Mouse (Mus musculus) kidney, adult 2 months (tissue): Measurements from ENCODE around the gene Trex2. TPM values are rescaled to one million over a fixed set of nuclear protein-coding genes. Genes with fewer than 3 reads are reported as not detected.
A peak's percentile ranks its signal among the peaks of the same experiment; 100 is the strongest.

ENCODE experiments used
- DNase-seq: peaks from one replicate; pipeline ENCODE4 v3.0.0; 2021
- H3K27ac ChIP-seq: fragments of 200-500 bp; 2 replicates; pipeline ENCODE4 v1.5.1; 2012; ENCODE audit warnings: low read depth, low read length, control low read depth, inconsistent platforms; ENCODE audit not compliant: insufficient read depth
- H3K27me3 ChIP-seq: fragments of 200-500 bp; replicated peaks from 2 replicates; pipeline ENCODE4 v1.6.1; 2012; ENCODE audit warnings: mild to moderate bottlenecking, moderate library complexity, low read length, inconsistent platforms; ENCODE audit not compliant: control insufficient read depth, insufficient read depth
- H3K36me3 ChIP-seq: fragments of 200-500 bp; 2 replicates; pipeline ENCODE4 v1.6.1; 2012; ENCODE audit warnings: mild to moderate bottlenecking, moderate library complexity, low read length, inconsistent platforms; ENCODE audit not compliant: control insufficient read depth, insufficient read depth
- H3K4me1 ChIP-seq: fragments of 200-500 bp; 2 replicates; pipeline ENCODE4 v1.6.1; 2011; ENCODE audit warnings: low read length; ENCODE audit not compliant: control insufficient read depth, insufficient read depth
- H3K4me3 ChIP-seq: fragments of 200-500 bp; 2 replicates; pipeline ENCODE4 v1.5.1; 2011; ENCODE audit warnings: mild to moderate bottlenecking, low read depth, low read length, control low read depth; ENCODE audit not compliant: insufficient read depth
- CTCF ChIP-seq: fragments of 200-500 bp; conservative IDR thresholded peaks from 2 replicates; pipeline ENCODE4 v1.5.1; 2011; ENCODE audit warnings: low read depth, mild to moderate bottlenecking, control low read depth, low read length, moderate library complexity, mixed read lengths; ENCODE audit not compliant: insufficient read depth, insufficient read length
- POLR2A ChIP-seq: fragments of 200-500 bp; IDR thresholded peaks from one replicate; pipeline ENCODE4 v1.6.1; 2011; ENCODE audit warnings: low read depth, low read length, control low read depth
- WGBS: fragments of 180-500 bp; shearing (Covaris S2); methylation state at CpG from one replicate; pipeline ENCODE4 v1.1.7; 2018; 5-methylcytosine and 5-hydroxymethylcytosine counted together
- polyA plus RNA-seq: library from polyadenylated mRNA; depleted of rRNA; stranded (reverse); fragments of >200 nt; gene quantifications from 2 replicates; pipeline ENCODE4 v1.2.3, GENCODE M21; 2012; rRNA removed

Trex2 gene
- not detected in 2 replicates for polyA plus RNA-seq

DNA sequence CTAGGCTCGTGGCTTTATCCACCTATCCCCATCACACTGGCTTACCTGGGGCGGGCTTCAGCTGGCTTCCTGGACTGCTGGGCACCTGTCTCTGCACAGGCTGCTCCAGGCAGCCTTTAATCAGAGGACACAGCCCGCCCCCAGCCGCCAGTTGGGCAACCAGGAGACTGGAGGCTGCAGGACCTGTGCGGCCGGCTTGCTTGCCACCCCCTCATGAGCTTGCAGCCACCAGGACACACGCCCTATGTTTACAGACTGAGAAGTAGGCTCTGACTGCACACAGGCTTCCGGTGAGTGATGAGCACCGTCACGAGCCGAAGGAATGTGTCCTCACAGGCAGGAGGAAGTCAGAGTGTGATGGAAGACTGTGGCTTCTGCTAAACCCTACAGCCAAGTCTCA, at the start of gene Trex2:
Gene Trex2 (minus strand): TSS at position 93 of the 400 bp plus-strand sequence.
- TF ChIP-seq CTCF: no peak
- TF ChIP-seq POLR2A: no peak
- no peak for DNase-seq
- H3K27ac ChIP-seq: no peak within 1 kb of the TSS
- WGBS: 84% methylated on average over 11 of the region's 11 CpGs
- no peaks in the 10 kb centered on the region for H3K36me3 ChIP-seq
- H3K27me3 ChIP-seq: no peaks in the 10 kb centered on the region
- no peak within 1 kb of the TSS for H3K4me3 ChIP-seq
- no peaks in the 10 kb centered on the region for H3K4me1 ChIP-seq

DNA sequence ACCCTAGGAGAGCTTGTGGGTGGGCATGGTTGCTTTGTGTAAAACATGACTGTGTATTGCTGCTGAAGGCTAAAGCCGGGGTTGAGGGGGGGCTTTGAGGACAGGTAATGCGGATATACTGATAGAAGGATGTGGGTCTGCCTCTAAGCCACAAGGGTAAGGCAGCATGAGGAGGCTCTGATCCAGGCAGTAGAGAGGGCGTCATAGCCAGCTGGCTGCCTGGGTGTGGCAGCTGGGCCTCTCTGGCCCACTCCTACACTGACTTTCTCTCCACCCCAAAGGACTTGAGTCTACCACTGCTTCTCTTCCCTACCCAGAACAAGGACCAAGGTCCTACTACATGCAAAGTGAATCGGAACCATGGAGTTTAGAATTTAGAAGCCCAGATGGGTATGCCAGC, 49.7 kb upstream of the Trex2 start:
- 77% methylated on average over 4 of the region's 4 CpGs for WGBS
- Histone ChIP-seq H3K27ac (no peak overlapping the region), H3K4me1 (no peaks in the 10 kb centered on the region), H3K4me3 (peak overlapping the region; percentile 76; the same call in 1 of the 2 replicates), H3K36me3 (no peaks in the 10 kb centered on the region), H3K27me3 (no peaks in the 10 kb centered on the region)
- no peak for TF ChIP-seq POLR2A
- TF ChIP-seq CTCF: no peak
- DNase-seq: no peak

DNA sequence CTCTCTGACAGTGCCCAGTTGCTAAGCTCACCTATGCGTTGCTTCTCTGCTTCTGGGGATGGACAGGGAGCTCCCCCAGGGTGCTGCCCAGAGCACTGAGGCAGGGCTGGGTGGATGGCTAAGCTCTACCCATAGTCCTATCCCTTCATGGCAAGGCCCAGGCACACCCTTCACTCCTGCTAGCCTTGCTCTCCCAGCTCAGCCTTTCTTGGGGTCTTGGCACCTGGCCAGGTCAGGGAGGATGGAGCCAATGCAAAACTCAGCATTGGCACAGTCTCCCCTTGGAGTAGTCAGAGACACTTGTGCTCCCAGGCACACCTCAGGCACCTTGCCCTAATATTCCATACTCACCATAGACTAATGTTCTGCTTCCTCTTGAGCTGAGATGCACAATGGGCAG, 48.9 kb upstream of the Trex2 start:
- Histone ChIP-seq H3K4me1 (no peaks in the 10 kb centered on the region), H3K27me3 (no peaks in the 10 kb centered on the region), H3K36me3 (no peaks in the 10 kb centered on the region), H3K4me3 (peak overlapping the region; percentile 76), H3K27ac (peak overlapping the region; percentile 78; the same call in 1 of the 2 replicates)
- DNase-seq: peak; percentile 11
- TF ChIP-seq POLR2A (no peak), CTCF (no peak)
- 43% methylated on average over 1 of the region's 1 CpGs for whole genome bisulfite sequencing

DNA sequence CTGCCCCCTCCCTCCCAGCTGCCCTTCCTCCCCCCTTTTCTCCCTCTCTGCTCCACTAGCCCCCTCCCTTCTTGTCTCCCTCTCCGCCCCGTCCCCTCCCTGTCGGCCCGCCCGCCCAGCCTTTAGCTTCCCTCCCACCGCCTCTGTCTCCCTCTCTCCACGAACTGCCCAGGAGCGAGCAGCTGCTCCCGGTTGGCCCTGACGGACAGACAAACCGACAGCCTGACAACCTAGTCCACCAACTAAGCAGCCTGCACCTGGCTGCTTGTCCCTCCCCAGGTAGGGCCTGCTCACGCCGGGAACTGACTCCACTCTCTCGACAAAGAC, 48.3 kb upstream of the Trex2 start, which contains the start of gene Bgn:
Gene Bgn (plus strand): TSS at position 119 of the 327 bp plus-strand sequence.
- Histone ChIP-seq H3K27ac (peak within 1 kb of the TSS; percentile 78), H3K4me1 (no peaks in the 10 kb centered on the region), H3K36me3 (no peaks in the 10 kb centered on the region), H3K27me3 (no peaks in the 10 kb centered on the region), H3K4me3 (peak within 1 kb of the TSS; percentile 76)
- WGBS: 13% methylated on average over 13 of the region's 14 CpGs
- peak; percentile 67 for TF ChIP-seq POLR2A
- TF ChIP-seq CTCF: no peak
- DNase-seq: peak; percentile 15

DNA sequence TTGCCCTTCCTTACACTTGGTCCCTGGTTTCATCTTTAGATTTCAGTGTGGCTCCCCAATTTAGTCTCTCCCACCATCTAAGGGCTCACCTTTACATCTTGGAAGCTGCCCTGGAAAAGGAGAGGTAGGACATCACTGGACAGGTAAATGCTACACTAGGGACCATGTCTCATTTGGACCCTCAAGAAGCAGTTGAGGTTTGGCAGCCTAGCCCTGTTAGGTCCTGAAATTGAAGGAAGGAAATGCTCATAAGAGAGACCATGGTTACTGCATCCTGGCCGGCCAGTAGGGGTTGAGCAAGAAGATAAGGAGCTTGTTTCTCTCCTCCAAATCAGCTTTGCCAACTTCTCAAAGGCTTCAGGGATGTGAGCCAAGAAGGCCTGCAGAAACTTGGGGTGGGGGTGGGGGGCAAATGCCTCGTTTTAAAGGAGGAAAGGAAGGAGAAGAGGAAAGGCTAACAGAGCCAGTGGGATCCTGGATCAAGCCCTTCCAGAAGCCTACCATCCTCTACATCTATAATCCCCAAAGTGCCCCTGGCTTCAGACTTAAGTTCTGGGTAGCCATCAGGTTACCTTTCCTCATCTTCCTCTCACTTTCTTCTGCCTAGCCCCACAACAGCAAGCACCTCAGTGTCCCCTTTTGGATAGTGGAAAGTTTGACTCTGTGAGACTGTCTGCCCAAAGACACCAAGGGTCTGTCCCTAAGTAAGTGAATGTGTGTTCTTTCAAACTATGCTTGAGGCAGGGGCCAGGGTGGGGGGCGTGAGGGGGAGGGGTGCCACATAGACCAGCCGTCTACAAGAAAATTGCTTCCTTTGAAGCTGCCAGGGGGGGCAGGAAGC, 47.7 kb upstream of the Trex2 start:
- TF ChIP-seq CTCF: no peak
- no peak for TF ChIP-seq POLR2A
- H3K27ac ChIP-seq: peak overlapping the region; percentile 67

DNA sequence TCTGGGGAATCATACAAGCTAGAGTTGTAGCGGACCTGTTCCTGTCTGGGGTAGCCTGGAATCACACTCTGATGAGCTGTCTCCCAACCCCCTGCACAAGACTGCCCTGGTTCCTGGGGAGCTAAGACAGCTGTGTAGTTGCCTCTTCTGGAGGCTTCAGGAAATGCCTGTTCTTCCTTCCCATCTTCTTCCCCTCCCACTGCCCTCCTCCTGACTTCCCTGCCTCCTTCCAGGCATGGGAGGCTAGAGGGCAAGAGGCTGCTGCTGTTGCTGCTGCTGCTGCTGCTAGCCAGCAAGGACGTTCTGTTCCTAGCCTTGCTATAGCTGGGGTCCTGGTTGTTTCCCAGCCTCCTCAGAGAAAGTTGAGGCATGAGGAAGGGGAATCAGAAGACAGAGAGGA, 45.2 kb upstream of the Trex2 start:
- Histone ChIP-seq H3K4me3 (no peak overlapping the region), H3K27ac (peak overlapping the region; percentile 75), H3K4me1 (no peaks in the 10 kb centered on the region), H3K36me3 (no peaks in the 10 kb centered on the region), H3K27me3 (no peaks in the 10 kb centered on the region)
- DNase-seq: peak; percentile 51
- TF ChIP-seq CTCF: no peak
- TF ChIP-seq POLR2A: no peak
- WGBS: 52% methylated on average over 2 of the region's 2 CpGs

More for the DNA sequence above, 47.7 kb upstream of the Trex2 start:
- Histone ChIP-seq H3K4me1 (no peaks in the 10 kb centered on the region), H3K36me3 (no peaks in the 10 kb centered on the region), H3K27me3 (no peaks in the 10 kb centered on the region), H3K4me3 (no peak overlapping the region)
- DNase-seq: no peak
- 27% methylated on average over 4 of the region's 4 CpGs for WGBS

DNA sequence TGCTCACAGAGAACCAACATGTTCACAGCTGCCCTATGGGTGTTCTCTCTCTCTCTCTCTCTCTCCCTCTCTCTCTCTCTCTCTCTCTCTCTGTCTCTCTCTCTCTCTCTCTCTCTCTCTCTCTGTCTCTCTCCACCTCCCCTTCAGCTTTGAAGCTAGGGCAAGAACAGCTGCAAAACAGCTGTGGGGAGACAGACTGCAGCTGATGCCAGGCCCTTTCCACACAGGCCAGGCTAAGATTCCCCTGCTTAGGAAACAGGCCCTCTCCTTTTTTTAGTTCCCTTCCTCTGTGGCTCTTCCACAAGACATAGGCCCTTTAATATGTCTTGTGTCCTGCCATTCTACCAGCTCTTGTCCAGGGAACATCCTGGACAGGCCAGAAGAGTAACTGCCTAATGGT, 44.5 kb upstream of the Trex2 start:
- DNase-seq: no peak
- TF ChIP-seq POLR2A (no peak), CTCF (no peak)
- H3K27ac ChIP-seq: peak overlapping the region; percentile 27
- no peaks in the 10 kb centered on the region for H3K27me3 ChIP-seq
- no peaks in the 10 kb centered on the region for H3K4me1 ChIP-seq
- no peak overlapping the region for H3K4me3 ChIP-seq
- H3K36me3 ChIP-seq: no peaks in the 10 kb centered on the region

DNA sequence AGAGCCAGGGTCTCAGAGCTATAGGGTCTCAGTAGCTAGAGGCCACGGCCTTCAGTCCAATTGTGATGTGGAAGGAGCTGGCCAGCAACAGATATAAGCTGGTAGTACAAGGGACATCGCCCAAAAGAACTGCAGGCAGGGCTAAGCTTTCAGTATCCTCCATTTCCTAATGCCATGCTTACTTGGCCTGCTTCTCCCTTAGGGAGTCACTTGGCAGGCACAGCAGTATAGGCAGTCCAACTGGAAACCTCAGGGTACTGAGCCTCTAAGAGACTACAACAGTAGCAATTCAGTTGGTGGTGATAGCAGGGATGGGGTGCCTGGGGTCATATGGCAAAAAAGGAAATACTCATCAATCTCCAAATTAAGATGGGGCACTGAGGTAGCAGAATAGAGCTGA, 42.4 kb upstream of the Trex2 start:
- Histone ChIP-seq H3K27ac (no peak overlapping the region), H3K36me3 (no peaks in the 10 kb centered on the region), H3K4me1 (no peaks in the 10 kb centered on the region), H3K27me3 (no peaks in the 10 kb centered on the region), H3K4me3 (no peak overlapping the region)
- no peak for DNase-seq
- 83% methylated on average over 2 of the region's 2 CpGs for WGBS
- TF ChIP-seq POLR2A: no peak
- TF ChIP-seq CTCF: no peak
